Mouse (Mus musculus): ENCODE measurements at regions not wholly inside any gene's neighbourhood (a gene's known extent, or its start where the extent isn't known, plus 50 kb on each side); places are given as distances from the start of the nearest gene placed in this dataset.

DNA sequence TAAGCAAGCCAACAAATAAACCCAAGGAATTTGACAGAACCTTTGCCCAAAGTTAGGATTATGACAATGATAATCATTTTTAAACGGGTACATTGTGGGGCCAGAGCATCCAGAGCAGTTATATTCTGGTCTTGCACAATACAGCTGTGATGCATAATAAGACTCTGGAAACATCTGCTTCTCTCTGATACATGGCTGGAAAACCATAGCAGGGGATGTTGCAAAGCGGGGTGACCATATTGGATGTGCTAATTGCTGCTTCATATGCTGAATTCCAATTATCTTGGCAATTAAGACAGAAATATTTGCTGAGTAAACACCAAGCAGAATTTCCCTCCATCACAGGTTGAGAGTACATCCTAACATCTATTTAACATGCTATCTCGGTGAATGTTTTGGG, 70.5 kb upstream of the Csl start:
- no peak for DNase-seq (ENCODE audit: low spot score)

DNA sequence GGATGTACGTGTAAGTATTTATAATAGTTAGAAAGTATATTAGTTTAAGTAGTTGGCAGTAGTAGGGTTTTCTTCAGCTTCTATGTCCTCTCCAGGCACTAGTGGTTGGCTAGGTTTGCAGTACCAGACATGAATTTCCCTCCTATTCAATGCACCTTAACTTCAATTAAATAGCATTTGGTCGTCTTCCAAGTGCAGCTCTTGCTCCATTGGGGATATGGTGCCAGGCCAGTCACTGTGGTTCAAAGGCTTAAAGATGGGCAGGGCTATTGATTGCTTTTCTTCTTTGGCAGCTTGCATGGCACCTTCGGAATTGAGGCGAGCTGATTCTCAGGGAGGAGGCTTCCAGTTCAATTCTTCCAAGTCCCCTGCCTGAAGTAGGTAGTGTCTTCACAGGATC, 68.0 kb upstream of the Csl start:
- Histone ChIP-seq H3K4me1 (replicated peaks; ENCODE audit: control insufficient read depth, insufficient read depth, low read length) (no peaks in the 10 kb centered on the region), H3K27ac (ENCODE audit: low read depth, low read length) (no peak overlapping the region), H3K4me3 (ENCODE audit: low read depth, low read length) (no peak overlapping the region), H3K27me3 (replicated peaks; ENCODE audit: control insufficient read depth, insufficient read depth, low read length) (no peaks in the 10 kb centered on the region), H3K36me3 (ENCODE audit: control insufficient read depth, insufficient read depth, low read length) (no peaks in the 10 kb centered on the region), H3K4me2 (no peak overlapping the region), H3K9me3 (ENCODE audit: control insufficient read depth, low read length) (no peaks in the 10 kb centered on the region), H3K9ac (ENCODE audit: low read depth, low read length) (no peak overlapping the region)
- ATAC-seq (replicated peaks; ENCODE audit: low FRiP score), result no peak
- 77% methylated on average over 4 of the region's 4 CpGs for WGBS
- no peak for DNase-seq (ENCODE audit: low spot score)

More for the DNA sequence above, 70.5 kb upstream of the Csl start:
- no peaks in the 10 kb centered on the region for H3K36me3 ChIP-seq (ENCODE audit: control insufficient read depth, insufficient read depth, low read length)
- ATAC-seq (replicated peaks; ENCODE audit: low FRiP score), result no peak
- H3K4me1 ChIP-seq (replicated peaks; ENCODE audit: control insufficient read depth, insufficient read depth, low read length), result no peaks in the 10 kb centered on the region
- WGBS, result 79% methylated on average over 3 of the region's 3 CpGs
- H3K9me3 ChIP-seq (ENCODE audit: control insufficient read depth, low read length), result no peaks in the 10 kb centered on the region
- no peak overlapping the region for H3K4me3 ChIP-seq (ENCODE audit: low read depth, low read length)
- no peak overlapping the region for H3K4me2 ChIP-seq
- H3K9ac ChIP-seq (ENCODE audit: low read depth, low read length), result no peak overlapping the region
- H3K27me3 ChIP-seq (replicated peaks; ENCODE audit: control insufficient read depth, insufficient read depth, low read length), result no peaks in the 10 kb centered on the region
- H3K27ac ChIP-seq (ENCODE audit: low read depth, low read length), result no peak overlapping the region

DNA sequence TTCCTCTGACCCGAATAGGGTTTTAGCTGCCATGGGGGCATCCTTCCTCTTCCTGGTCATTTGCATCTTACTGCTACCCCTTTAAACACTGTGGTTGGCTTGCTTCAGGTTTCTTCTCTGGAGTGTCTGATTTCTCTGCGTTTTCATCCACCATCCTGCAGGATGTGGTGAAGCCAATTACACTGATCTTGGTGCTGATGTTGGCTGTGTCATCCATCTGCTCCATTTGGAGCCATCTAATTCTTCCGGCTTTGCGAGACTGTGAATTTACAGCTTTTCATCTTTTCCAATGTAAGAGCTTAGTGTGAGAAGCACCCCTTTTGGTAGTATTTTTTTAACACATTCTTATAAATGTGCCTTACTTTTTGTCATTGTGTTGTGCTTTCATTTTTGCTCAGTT, 66.4 kb upstream of the Csl start:
- Histone ChIP-seq H3K27me3 (replicated peaks; ENCODE audit: control insufficient read depth, insufficient read depth, low read length) (no peaks in the 10 kb centered on the region), H3K4me3 (ENCODE audit: low read depth, low read length) (no peak overlapping the region), H3K4me2 (no peak overlapping the region), H3K27ac (ENCODE audit: low read depth, low read length) (no peak overlapping the region), H3K9me3 (ENCODE audit: control insufficient read depth, low read length) (no peaks in the 10 kb centered on the region), H3K9ac (ENCODE audit: low read depth, low read length) (no peak overlapping the region), H3K4me1 (replicated peaks; ENCODE audit: control insufficient read depth, insufficient read depth, low read length) (no peaks in the 10 kb centered on the region), H3K36me3 (ENCODE audit: control insufficient read depth, insufficient read depth, low read length) (no peaks in the 10 kb centered on the region)
- DNase-seq (ENCODE audit: low spot score) (no peak), ATAC-seq (replicated peaks; ENCODE audit: low FRiP score) (no peak)
- WGBS, result 75% methylated on average over 4 of the region's 4 CpGs

DNA sequence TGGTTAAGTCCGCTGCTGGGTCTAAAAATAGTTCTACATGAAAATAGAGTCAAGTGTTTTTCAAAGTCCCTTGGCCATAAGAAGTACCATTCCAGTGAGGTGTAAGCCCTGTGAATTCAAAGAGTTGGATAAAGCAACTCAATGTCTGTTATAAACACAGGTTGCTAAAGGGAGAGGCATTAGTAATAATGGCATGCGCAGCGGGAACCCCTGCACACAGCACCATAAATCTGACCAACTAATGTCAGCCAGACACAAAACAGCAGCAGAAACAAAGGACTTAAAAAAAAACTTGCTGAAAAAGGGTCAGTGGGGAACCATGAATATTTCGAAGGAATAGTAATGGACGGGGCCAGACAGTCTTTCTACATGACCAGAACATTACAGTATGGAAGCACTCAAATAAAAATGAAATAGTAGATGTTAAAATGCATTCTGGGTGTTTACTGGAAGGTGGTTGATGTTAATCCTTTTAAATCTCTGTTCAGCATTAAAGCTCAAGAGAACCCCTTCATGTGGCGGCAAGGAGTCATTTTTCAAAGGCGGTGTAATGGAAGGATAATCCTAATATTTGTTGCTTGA, 52.7 kb upstream of the Csl start:
- DNase-seq (ENCODE audit: low spot score), result no peak
- H3K36me3 ChIP-seq (ENCODE audit: control insufficient read depth, insufficient read depth, low read length), result no peaks in the 10 kb centered on the region
- H3K9me3 ChIP-seq (ENCODE audit: control insufficient read depth, low read length), result no peaks in the 10 kb centered on the region
- H3K9ac ChIP-seq (ENCODE audit: low read depth, low read length), result no peak overlapping the region
- H3K4me2 ChIP-seq, result no peak overlapping the region
- no peaks in the 10 kb centered on the region for H3K27me3 ChIP-seq (replicated peaks; ENCODE audit: control insufficient read depth, insufficient read depth, low read length)
- no peak overlapping the region for H3K4me3 ChIP-seq (ENCODE audit: low read depth, low read length)
- no peak overlapping the region for H3K27ac ChIP-seq (ENCODE audit: low read depth, low read length)
- ATAC-seq (replicated peaks; ENCODE audit: low FRiP score), result no peak
- 85% methylated on average over 7 of the region's 7 CpGs for WGBS
- H3K4me1 ChIP-seq (replicated peaks; ENCODE audit: control insufficient read depth, insufficient read depth, low read length), result no peaks in the 10 kb centered on the region

DNA sequence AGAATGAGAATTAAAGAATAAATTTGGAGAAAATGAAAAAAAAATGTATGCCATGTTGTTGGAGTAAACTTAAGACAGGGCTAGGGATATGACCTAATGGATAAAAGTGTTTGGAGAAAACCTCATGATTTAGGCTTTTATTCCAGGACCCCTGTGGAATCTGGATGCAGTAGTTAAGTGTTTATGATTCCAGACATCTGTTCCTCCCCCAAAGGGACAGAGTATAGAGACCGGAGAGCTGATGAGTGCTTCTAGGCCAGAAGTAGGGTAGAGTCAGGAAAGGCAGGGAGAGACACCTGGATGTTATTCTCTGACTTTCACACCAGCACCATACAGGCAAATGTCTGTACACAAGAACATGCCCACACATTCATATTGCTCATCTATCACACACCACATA, 52.0 kb upstream of the Csl start:
- H3K36me3 ChIP-seq (ENCODE audit: control insufficient read depth, insufficient read depth, low read length), result no peaks in the 10 kb centered on the region
- ATAC-seq (replicated peaks; ENCODE audit: low FRiP score) (no peak), DNase-seq (ENCODE audit: low spot score) (no peak)
- H3K27me3 ChIP-seq (replicated peaks; ENCODE audit: control insufficient read depth, insufficient read depth, low read length), result no peaks in the 10 kb centered on the region
- no peak overlapping the region for H3K4me2 ChIP-seq
- no peak overlapping the region for H3K4me3 ChIP-seq (ENCODE audit: low read depth, low read length)
- H3K27ac ChIP-seq (ENCODE audit: low read depth, low read length), result no peak overlapping the region
- no peaks in the 10 kb centered on the region for H3K9me3 ChIP-seq (ENCODE audit: control insufficient read depth, low read length)
- H3K4me1 ChIP-seq (replicated peaks; ENCODE audit: control insufficient read depth, insufficient read depth, low read length), result no peaks in the 10 kb centered on the region
- H3K9ac ChIP-seq (ENCODE audit: low read depth, low read length), result no peak overlapping the region
- WGBS, result 96% methylated on average over 1 of the region's 1 CpGs
